24 mouse cellular contexts compared by ENCODE assay signal in genomic region chr7:109534921-109535320, GRCm38 (mm10). TPM values are rescaled to one million over a fixed set of nuclear protein-coding genes. Genes with fewer than 3 reads are reported as not detected.
DNase-seq lines count a peak whose midpoint lies in the region; TF ChIP-seq lines count a peak whose summit lies in the region.
"Had no signal": no experiment of that assay in that cellular context is flagged by ENCODE, and none has a peak within 500 bp of the region (broad histone marks: within the 10 kb centered on the region; RNA-seq: fewer than 3 reads in every experiment).

No protein-coding gene starts in this region.

- H3K9ac ChIP-seq in heart, adult 2 months (ENCODE audit: low read depth, low read length), result no peak overlapping the region
- H3K9ac ChIP-seq: embryonic facial prominence, embryonic 12.5 days; embryonic facial prominence, embryonic 15.5 days; forebrain, postnatal 0 days; heart, embryonic 12.5 days; heart, embryonic 15.5 days; hindbrain, embryonic 14.5 days had no signal

- WGBS in heart, adult 2 months, result 91% methylated on average over 3 of the region's 3 CpGs

- peak overlapping the region; percentile 13; the same call in 1 of the 2 replicates for H3K27ac ChIP-seq in heart, adult 2 months
- peak overlapping the region; percentile 3; the same call in 1 of the 2 replicates for H3K27ac ChIP-seq in left cerebral cortex, adult 2 months
- H3K27ac ChIP-seq: embryonic facial prominence, embryonic 12.5 days; hindbrain, embryonic 10.5 days; hindbrain, postnatal 0 days had no signal

- peaks cover 7% of the 10 kb centered on the region for H3K4me1 ChIP-seq in heart, adult 2 months (ENCODE audit: control insufficient read depth, insufficient read depth, low read length)
- H3K4me1 ChIP-seq: hindbrain, embryonic 10.5 days had no signal

- TF ChIP-seq EP300 in heart, adult 2 months (IDR thresholded peaks at IDR 0.05; ENCODE audit: insufficient read depth, low read depth, low read length), result no peak

- no peaks in the 10 kb centered on the region for H3K79me2 ChIP-seq in heart, adult 2 months (replicated peaks; ENCODE audit: control insufficient read depth, insufficient read depth, low read length)

- peaks cover 9% of the 10 kb centered on the region for H3K36me3 ChIP-seq in heart, adult 2 months (ENCODE audit: control insufficient read depth, insufficient read depth, low read length)

- no peak for TF ChIP-seq CTCF in heart, adult 2 months (IDR thresholded peaks at IDR 0.05)
- TF ChIP-seq CTCF in left cerebral cortex, adult 2 months (IDR thresholded peaks at IDR 0.05), result no peak

- no peak for TF ChIP-seq POLR2A in heart, adult 2 months (IDR thresholded peaks at IDR 0.05; ENCODE audit: insufficient read depth, low read depth, low read length)

- intact Hi-C loops in heart, adult 2 months (cut with DNase I), result loop anchor here (5.0 kb wide), 2 partner anchors 32 to 137 kb away; no protein-coding TSS in a partner anchor
- intact Hi-C loops in left cerebral cortex, adult 2 months (cut with DNase I), result no loop called here
- intact Hi-C loops in left cerebral cortex, postnatal 36 days (cut with DNase I), result no loop called here

- H3K4me3 ChIP-seq in heart, adult 2 months, result no peak overlapping the region
- H3K4me3 ChIP-seq in left cerebral cortex, adult 2 months, result no peak overlapping the region
- H3K4me3 ChIP-seq: embryonic facial prominence, embryonic 12.5 days; embryonic facial prominence, embryonic 15.5 days; heart, embryonic 12.5 days; heart, embryonic 15.5 days; hindbrain, embryonic 10.5 days had no signal

- H3K27me3 ChIP-seq in heart, adult 2 months (ENCODE audit: control insufficient read depth, insufficient read depth, low read length), result no peaks in the 10 kb centered on the region
- H3K27me3 ChIP-seq: embryonic facial prominence, embryonic 12.5 days; embryonic facial prominence, embryonic 15.5 days; heart, embryonic 12.5 days; heart, embryonic 15.5 days had no signal

- peak; percentile 47 to 57 for DNase-seq in cerebellum, postnatal 14 days
- no peak for DNase-seq in cerebellum, adult 9-11 months
- DNase-seq in heart, adult 2 months, result no peak
- no peak for DNase-seq in heart, adult 9 months (ENCODE audit: low spot score in 2 of 2)
- no peak for DNase-seq in left cerebral cortex, adult 2 months (ENCODE audit: extremely low spot score in 1 of 2, low spot score in 2 of 2)
- DNase-seq in left cerebral cortex, postnatal 36 days (ENCODE audit: low spot score in 2 of 2), result no peak
- DNase-seq: adrenal gland, adult 2 months; adrenal gland, postnatal 14 days; forebrain, postnatal 0 days; gastrocnemius, postnatal 10 days; gastrocnemius, postnatal 36 days; heart, postnatal 10 days; heart, postnatal 36 days; kidney, adult 18-20 months had no signal

RNA-seq across cellular contexts. Expression of gene Rpl27a, which starts 16.0 kb away (rescaled TPM):
- total RNA-seq in heart, adult 2 months (2021), result 100 to 1,000 TPM; 102 to 105 TPM
- 136 and 167 TPM in 2 replicates for polyA plus RNA-seq in heart, adult 2 months (2012; rRNA removed)
- 100 to 1,000 TPM; 145 to 147 TPM for total RNA-seq in left cerebral cortex, adult 2 months (2021)
- 100 to 1,000 TPM; 130 to 132 TPM for total RNA-seq in left cerebral cortex, postnatal 36 days (2021)

RNA-seq across cellular contexts. Expression of gene Trim66, which starts 27.0 kb away (rescaled TPM):
- under 1 TPM in 1 of 2 experiments, not detected in 1; 0.21 TPM for total RNA-seq in heart, adult 2 months (2021)
- polyA plus RNA-seq in heart, adult 2 months (2012; rRNA removed), result 0.14 and 0.15 TPM in 2 replicates
- 10 to 100 TPM; 20.9 to 21.3 TPM for total RNA-seq in left cerebral cortex, adult 2 months (2021)
- 10 to 100 TPM; 18.0 to 19.4 TPM for total RNA-seq in left cerebral cortex, postnatal 36 days (2021)
- total RNA-seq: MEL had no signal
- polyA plus RNA-seq: CD4-positive, CD25-positive, alpha-beta regulatory T cell, adult 4 months; heart, embryonic 12.5 days; heart, embryonic 15.5 days; inflammation-experienced regulatory T-cells, adult 6 months had no signal

Comparison
In these comparisons a context has a peak if more than half of its experiments do, and no peak if none do; other contexts are left out.
1. DNase-seq: peak in cerebellum, postnatal 14 days (2 of 2); none in cerebellum, adult 9-11 months (single experiment), heart, adult 2 months (0 of 2), heart, adult 9 months (0 of 2), left cerebral cortex, adult 2 months (0 of 2) and left cerebral cortex, postnatal 36 days (0 of 2).
2. RNA of gene Trim66, which starts 27.0 kb away (total RNA-seq): 20.9 to 21.3 TPM in left cerebral cortex, adult 2 months and 18.0 to 19.4 TPM in left cerebral cortex, postnatal 36 days; 0.21 TPM in heart, adult 2 months; every median in the first group is over 10 times any median in the second.